ENCODE assay signal across 6 mouse cellular contexts in the genomic region with DNA sequence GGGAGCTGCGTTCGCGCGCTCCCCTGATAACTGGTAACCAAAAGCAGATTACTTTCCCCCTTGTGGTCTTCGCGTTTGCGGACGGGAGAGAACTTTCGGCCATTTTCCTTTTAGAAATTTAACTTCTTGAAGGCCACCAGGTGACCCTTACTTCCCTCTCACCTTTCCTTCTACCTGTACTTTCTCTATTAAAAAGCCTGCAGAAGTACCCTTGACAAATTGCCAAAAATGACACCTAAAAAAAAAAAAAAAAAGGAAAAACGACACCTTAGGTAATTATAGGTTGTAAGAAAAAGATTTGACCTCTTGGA. TPM values are rescaled to one million over a fixed set of nuclear protein-coding genes. Genes with fewer than 3 reads are reported as not detected.
"Had no signal": no experiment of that assay in that cellular context is flagged by ENCODE, and none has a peak within 500 bp of the region (broad histone marks: within the 10 kb centered on the region; RNA-seq: fewer than 3 reads in every experiment).

No protein-coding gene starts in this region.

RNA-seq across cellular contexts. Expression of gene BC107364, which starts 1.6 kb away (rescaled TPM):
- polyA plus RNA-seq: large intestine, adult 2 months; liver, embryonic 11.5 days; lung, embryonic 14.5 days; midbrain, embryonic 12.5 days; midbrain, embryonic 15.5 days; neural tube, embryonic 13.5 days had no signal
